Mouse (Mus musculus): ENCODE measurements around the gene Eras.
"Not testable (repeated sequence)": the region's sequence is repeated elsewhere in the genome, so short reads cannot be mapped to it uniquely, and the experiment has no call there.

Gene Eras

DNA sequence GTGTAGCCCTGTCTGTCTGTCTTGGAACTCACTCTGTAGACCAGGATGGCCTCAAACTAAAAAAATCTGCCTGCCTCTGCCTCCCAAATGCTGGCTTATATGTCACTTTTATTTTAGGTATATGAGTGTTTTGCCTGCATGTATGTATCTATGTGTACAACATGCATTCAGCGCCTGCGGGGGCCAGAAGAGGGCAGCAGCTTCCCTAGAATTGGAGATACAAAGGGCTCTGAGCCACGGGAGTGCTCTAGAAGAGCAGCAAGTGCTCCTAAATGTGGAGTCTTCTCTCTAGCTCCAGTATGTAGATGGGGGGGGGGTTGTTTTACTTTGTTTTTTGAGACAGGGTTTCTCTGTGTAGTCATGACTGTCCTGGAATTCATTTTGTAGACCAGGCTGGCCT, 12.7 kb downstream of the Eras start:
- not testable (repeated sequence) for DNase-seq (ENCODE audit: extremely low read depth, low read depth, low spot score)

- no peak for DNase-seq (ENCODE audit: extremely low read depth, low read depth, low spot score)
Observed at GRCm38 (mm10) chrX:7910473-7910872, 17.9 kb downstream of the Eras start.

- not testable (repeated sequence) for DNase-seq (ENCODE audit: extremely low read depth, low read depth, low spot score)
Observed at GRCm38 (mm10) chrX:7909242-7909641, 19.2 kb downstream of the Eras start, which contains the start of gene Gm10490. Gene Gm10490, plus strand, starts transcription at chrX:7909542.

- DNase-seq (ENCODE audit: extremely low read depth, low read depth, low spot score), result no peak
Observed at GRCm38 (mm10) chrX:7907735-7908134, 20.7 kb downstream of the Eras start, which contains the start of gene Gm10491. Gene Gm10491, minus strand, starts transcription at chrX:7907835.

GRCm38 (mm10) chrX:7904441-7904840, 24.0 kb downstream of the Eras start:
- no peak for DNase-seq (ENCODE audit: extremely low read depth, low read depth, low spot score)

- DNase-seq (ENCODE audit: extremely low read depth, low read depth, low spot score), result peak; percentile 54
Observed at GRCm38 (mm10) chrX:7898880-7899874, 29.2 kb downstream of the Eras start, which contains the start of the genes Pqbp1 and Timm17b. Gene Pqbp1, minus strand, starts transcription at chrX:7899269. Gene Timm17b, plus strand, starts transcription at chrX:7899357.

DNA sequence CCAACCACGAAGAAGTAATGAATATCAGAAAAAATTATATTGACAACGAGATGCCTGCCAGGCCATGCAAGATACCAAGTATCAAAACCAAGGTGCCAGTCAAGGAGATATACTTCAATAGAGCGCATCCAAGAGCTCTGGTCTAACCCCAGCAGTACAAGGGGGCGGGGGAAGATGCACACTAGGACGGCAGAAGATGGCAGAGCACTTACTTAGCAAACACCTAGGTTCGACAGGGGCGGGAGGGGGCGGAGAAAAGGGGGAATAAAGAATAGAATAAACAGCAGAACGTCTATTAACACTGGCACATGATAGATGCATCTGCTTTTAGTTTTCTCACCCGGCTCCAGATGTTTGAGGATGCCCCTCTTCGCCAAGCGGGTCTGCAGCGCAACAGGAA, 30.2 kb downstream of the Eras start:
- DNase-seq (ENCODE audit: extremely low read depth, low read depth, low spot score), result no peak

GRCm38 (mm10) chrX:7883841-7884567, 44.4 kb downstream of the Eras start, which contains the start of gene Slc35a2:
Gene Slc35a2, plus strand, starts transcription at chrX:7884028.
- DNase-seq (ENCODE audit: extremely low read depth, low read depth, low spot score), result peak; percentile 64

DNA sequence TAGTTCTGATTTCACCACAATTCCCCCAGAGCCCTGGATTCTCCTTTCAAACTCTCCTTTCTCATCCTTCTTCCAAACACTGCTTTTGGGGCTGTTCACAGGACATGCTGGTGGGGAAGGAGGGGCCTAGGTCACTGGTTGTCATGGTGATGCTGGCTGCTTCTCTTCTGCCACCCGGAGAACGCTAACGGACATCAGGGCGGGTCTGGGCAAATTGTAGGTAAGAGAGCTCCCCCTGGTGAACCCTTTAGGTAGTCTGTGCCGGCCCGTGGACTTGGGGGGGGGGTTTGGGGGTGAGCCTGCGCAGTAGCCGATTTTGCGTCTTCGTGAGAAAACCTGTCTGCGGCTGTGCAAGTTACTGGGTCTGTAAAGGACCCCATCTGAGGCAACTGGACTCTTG, 48.6 kb downstream of the Eras start:
- no peak for DNase-seq (ENCODE audit: extremely low read depth, low read depth, low spot score)

DNA sequence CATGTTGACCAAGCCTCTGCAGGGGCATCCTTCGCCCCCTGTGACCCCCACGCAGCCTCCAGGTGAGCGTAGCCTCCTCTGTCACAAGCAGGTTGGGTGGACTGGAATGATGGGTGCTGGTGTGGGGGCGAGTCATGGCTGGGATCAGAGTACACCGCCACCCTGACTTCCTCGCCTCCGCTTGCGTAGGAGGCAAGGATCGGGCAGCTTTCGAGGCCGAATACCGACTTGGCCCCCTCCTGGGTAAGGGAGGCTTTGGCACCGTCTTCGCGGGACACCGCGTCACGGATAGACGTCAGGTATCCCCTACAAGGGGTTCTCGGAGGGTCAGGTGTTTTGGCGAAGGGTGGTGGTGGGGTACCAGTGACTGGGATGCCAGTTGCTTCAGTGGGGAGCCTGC, 49.9 kb downstream of the Eras start:
- DNase-seq (ENCODE audit: extremely low read depth, low read depth, low spot score), result no peak

DNA sequence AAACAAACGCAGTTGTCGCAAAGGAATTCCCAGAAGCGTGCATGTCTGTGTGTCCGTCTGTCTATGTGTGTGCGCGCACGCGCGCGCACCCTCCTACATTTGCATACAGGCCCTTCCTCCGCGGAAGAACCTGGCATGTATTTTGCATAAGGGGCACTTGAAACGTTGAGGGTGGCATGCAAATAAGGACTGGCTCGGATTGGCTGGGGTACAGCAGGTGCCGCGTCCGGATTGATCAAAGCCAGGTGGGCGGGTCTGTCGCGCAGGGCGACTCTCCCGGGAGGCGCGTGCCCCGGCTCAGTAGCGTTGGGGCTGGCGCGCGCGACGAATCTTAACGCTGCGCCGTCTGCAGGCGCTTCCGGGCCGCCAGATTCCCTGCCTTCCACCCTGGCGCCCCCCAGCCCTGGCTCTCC, 50.4 kb downstream of the Eras start, which contains the start of gene Pim2:
Pim2 (plus strand) TSS at position 256 of the 413 bp plus-strand sequence.
- peak; percentile 37 for DNase-seq (ENCODE audit: extremely low read depth, low read depth, low spot score)

All from fat pad, adult 2 months (tissue).